Mouse (Mus musculus): ENCODE measurements around the gene Lyg2.

Gene Lyg2

DNA sequence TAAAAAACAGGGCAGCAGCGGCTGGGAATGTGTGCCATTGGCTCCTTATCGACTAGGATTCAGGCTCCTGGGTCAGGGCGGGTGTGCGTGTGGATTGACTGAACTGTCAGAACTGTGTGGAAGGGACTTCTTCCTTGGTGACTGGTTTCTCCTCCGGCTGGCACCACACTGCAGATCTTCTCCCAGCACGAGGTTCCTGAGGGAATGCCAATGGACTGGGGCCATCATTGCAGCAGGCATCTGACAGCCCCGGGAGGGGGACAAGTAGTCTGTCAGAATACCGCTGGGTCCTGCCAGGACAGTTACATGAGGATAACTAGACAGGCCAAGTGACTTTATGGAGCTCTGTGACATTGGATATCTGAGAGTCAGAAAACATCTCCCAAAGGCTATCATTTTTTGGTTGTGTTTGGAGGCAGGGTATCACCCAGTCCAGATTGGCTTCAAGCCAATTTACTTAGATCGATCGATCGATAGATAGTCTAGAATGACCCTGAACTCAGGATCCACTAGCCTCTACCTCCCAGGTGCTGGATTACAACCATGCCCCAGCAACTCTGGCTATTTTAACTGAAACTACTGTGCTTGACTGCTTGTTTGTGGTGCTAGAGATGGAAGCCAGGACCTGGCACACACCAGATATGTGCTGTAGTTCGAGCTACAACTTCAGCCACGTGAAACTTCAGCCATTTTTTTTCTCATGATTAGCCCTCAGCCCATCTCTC, 38.4 kb downstream of the Lyg2 start:
- DNase-seq (ENCODE audit: low read depth): no peak

DNA sequence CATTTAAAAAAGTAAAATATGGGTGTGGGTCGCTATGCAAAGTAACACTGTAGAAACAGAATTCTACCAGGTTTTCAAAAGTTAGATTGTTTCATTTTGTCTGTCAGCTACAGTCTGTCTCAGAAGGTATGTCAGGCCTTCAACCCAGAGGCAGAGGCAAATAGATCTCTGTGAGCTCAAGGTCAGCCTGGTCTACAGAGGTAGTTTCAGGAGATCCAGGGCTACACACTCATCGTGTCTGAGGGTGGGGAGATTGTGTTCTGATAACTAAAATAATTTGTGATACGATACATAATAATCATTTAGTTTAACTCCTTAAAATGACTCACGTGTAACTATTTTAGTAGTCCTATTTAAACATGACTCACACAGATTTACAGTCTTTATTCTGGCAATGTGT, 43.1 kb downstream of the Lyg2 start:
- DNase-seq (ENCODE audit: low read depth): no peak

DNA sequence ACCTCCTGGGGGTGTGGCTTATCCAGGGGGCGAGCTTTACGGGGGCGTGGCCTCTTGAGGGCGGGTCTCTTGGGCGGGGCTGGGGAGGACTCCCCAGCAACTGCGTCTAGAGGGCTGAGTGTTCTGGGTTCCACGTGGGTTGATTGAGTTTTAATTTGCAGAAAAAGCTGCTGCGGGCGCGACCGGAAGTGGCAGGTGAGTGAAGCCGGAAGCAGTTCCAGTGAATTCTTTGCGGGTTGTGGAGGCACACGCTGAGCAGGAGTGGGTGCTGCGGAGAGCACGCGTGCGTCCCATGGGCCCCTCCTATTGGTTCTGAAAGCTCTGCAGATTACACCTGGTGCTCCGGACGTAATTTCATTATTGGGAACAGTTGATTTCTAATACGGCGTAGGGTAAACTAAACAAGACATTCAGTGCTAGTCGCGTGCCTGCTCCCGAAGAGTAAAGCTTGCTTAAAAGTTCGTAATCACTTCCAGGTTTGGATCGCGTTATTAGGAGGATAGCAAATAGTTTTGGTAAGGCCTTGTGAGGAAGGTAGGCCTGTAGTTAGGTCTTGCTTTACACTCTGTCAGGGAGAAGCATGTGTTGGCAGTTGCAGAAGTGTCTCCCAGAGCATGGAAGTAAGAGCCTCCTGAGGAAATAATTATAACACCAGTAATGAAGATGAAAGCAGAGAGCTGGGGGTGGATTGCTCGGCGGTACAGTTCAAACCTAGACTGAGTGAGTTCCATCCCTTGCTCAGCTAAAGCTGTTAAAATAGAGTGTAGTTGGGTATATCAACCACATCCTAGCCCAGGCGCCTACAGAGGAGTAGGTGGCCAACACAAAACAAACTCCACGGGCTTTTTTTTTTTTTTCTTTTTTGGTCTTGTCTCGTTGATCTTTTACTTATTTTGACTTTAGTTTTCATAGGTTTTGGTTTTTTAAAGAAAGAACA, 43.9 kb downstream of the Lyg2 start:
- DNase-seq (ENCODE audit: low read depth): peak; percentile 75

DNA sequence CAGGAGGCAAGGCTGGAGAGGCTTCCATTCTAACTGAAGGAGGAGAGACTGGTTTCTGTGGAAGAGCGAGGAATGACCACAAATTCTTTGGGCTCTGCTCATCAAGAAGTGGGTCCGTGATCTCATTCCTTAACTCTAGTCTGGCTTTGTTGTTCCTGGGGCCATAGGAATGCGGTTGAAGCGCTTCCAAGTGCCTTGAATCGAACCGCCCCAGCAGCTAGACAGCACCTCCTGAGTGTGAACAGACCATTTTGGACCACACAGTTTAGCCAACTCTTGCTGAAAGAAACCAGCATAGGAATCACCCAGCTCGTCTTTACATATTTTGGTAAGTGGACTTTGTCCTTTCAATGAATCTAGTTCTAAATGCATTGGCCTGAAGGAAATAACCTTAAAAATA, 44.6 kb downstream of the Lyg2 start, which contains the start of gene Lipt1:
Lipt1 (plus strand) TSS at position 35 of the 400 bp plus-strand sequence.
- no peak for DNase-seq (ENCODE audit: low read depth)

DNA sequence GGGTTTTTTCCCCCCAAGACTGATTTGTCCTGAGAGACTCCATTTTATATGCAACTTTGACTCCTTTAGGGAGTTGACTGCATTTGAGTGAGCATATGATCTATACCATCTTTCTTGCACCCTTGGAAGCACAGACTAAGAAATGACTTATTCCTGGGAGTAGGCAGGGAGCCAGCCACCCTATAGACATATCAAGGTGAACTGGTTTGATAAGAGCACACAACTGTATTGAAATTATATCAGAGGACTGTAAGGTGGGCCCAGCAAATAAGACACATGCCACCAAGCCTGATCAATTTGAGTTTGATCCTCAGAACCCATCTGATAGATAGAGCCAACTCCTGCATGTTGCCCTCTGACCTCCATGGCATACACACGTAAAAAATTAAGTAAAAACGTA, 46.9 kb downstream of the Lyg2 start:
- DNase-seq (ENCODE audit: low read depth): no peak

DNA sequence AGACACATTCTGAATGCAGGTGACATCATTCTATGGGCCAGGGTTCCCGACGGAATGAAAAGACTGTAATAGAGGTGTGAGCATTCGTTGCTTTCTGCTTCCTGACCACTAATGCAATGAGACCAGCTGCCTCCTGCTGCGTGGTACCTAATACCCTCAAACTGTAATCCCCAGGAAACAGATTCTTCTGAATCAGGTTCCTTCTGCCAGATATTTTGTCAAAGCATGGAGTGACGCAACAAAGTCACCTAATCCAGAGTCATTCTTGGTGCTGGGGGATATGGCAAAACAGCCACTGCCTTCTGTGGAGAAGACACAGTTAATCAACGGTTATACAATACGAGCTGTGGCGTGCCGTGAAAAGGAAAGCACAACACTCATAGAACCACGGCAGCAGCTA, 47.7 kb downstream of the Lyg2 start:
- DNase-seq (ENCODE audit: low read depth): no peak

DNA sequence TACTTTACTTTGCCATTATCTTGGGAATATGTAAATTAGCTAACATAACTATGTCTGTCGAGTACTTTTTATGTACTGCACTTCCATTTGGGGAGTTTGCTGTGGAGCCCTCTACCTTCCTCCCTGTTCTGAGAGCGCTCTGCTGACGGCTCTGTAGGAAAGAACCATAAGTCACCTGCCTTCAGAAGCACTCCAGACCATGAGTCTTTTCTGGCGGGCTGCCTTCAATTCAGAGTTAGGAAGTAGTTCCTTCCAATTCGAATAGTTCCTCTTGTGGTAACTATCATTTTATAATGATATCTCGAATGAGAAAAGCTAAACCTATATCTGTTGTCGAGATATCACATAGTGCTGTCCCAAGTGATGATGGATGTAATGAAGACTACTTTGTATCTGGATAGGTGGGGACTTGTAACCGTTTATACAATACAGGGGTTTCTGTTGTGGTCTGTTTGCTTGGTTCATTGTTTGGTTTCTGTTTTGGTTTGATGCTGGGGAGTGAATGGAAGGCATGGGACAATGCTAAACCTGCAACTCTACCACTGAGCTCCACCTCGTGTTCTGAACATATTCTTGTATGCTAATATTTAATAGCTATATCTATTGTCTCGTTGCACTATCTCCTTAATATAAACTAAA, 48.5 kb downstream of the Lyg2 start:
- DNase-seq (ENCODE audit: low read depth): no peak

DNA sequence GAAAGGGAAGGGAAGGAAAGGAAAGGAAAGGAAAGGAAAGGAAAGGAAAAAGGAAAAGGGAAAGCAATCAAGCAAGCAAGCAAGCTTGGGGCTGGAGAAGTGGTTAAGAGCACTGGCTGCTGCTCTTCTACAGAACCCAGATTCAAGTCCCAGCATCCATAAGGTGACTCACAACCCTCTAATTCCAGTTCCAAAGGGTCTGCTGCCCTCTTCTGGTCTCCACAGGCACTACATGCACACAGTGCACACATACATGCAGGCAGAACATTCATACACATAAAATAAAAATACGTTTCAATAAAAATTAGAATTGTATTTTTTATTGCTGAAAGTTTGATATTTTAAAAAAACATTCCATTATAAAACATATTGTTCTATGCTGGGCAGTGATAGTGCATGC, 49.2 kb downstream of the Lyg2 start:
- no peak for DNase-seq (ENCODE audit: low read depth)

DNA sequence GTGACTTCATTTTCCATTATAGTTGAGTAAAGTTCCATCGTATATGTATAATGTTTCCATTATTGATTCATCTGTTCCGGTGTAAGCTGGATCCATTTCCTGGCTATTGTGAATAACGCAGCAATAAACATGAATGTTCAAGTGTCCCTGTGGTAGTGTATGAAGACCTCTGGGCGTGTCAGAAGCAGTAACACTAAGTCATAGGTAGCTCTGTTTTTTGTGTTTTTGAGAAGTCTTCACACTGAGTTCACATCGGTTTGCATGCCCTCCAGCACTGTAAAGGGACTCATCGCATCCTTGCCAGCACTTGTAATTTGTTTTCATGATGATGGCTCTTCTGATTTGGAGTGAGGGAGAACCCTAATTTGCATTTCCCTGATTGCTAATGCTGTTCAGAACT, 50.0 kb downstream of the Lyg2 start, which contains the start of gene Tsga10:
Tsga10 (minus strand) TSS at position 144 of the 400 bp plus-strand sequence.
- DNase-seq (ENCODE audit: low read depth): no peak

DNA sequence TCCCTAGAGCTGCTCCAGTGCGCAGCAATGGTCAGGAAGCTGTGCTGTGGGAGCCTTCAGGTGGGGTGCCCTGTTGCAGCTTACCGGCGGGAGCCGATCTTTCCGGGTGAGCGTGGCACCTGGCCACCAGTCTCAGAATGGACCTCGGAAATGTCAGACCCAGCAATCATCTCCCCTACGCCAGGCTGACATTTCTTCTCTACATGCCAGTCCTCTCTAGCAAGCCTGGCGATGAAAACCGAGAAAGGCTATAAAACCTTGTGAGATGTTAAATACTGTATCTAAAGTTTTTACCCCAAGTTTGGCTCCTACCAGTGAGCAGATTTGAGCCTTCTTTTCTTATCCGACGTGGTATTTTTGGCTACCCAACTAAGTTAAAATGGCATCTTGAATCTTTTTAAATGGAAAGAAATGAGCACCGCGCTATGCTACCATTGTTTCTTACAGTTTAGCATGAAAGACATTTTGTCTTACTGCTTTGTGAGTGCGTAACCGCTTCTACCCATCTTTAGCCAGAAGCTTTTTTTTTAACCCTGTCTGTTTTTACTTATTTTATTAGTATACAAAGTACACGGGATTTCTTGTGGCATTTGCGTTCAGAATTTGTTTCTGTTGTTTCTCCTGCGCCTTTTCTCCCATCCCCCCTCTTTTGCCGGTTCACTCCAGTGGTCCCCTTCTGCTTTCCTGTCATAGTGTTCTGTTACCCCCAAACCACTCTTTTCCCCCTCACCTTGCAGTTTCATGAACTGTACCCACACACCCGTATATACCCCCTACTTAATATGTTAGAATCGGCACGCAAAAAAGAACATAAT, 50.7 kb downstream of the Lyg2 start:
- peak; percentile 30 for DNase-seq (ENCODE audit: low read depth)

DNA sequence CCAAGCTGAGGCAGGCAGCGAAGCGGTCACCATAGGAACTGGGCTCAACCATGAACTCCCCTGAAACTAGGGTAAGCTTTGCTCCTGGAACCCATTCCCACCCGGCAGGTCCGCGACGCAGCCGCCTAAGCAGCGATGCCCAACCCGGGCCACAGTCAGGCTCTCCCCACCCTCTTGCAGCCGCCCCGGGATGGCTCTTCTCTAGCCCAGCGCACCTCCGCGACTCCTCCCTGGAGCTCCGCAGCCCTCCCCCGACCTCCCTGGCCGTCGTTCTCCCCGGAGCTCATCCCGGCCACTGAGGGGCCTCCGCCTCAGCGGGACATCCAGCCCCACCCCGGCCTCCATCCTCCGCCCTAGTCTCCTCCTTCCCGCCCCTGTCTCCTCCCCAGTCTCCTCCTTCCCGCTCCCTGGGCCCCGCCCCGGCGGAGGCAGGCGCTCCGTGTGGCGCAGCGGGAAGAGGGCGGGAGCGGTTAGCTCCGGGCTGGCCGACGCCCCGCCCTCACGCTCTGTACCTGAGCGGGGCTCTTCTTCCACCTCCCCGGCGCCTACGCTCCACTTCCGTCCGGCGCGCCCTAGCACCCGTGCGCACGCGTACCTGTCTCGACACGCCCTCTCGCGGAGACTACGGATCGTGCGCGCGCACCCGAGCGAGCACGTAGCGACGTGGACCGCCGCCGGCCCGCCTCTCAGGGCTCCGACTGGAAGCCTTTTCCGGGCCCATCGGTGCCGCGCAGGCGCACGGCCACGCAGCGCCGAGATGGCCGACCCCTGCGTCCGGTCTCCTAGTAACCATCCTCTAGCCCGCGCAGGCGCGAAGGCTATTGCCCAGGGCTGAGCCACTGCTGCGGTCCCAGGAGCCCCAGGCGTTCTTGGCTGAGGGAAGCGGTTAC, 51.5 kb downstream of the Lyg2 start:
- peak; percentile 96 for DNase-seq (ENCODE audit: low read depth)

All from c-Kit-positive CD71-positive TER-119-negative erythroid progenitor cells, embryonic 14.5 days (primary cell).